Mouse (Mus musculus) heart, embryonic 12.5 days (tissue): ENCODE data around the gene Shisal2b. TPM values are rescaled to one million over a fixed set of nuclear protein-coding genes. Genes with fewer than 3 reads are reported as not detected.

ENCODE experiments used
- ATAC-seq: fragments of 200-750 bp; cut with Nextera tagmentation; 2 replicates; pipeline ENCODE4 v1.8.0; 2017; ENCODE audit warnings: moderate TSS enrichment, moderate library complexity; ENCODE audit not compliant: insufficient number of reproducible peaks, low FRiP score
- H3K27ac ChIP-seq: fragments of 300-500 bp; sonication (generic); 2 replicates; pipeline ENCODE4 v1.5.1; 2016; ENCODE audit warnings: mild to moderate bottlenecking, moderate library complexity; ENCODE audit not compliant: poor library complexity, severe bottlenecking
- H3K27me3 ChIP-seq: fragments of 300-500 bp; sonication (generic); replicated peaks from 2 replicates; pipeline ENCODE4 v1.6.1; 2016; ENCODE audit warnings: mild to moderate bottlenecking, moderate library complexity
- H3K36me3 ChIP-seq: fragments of 300-500 bp; sonication (generic); 2 replicates; pipeline ENCODE4 v1.6.1; 2016; ENCODE audit warnings: mild to moderate bottlenecking, moderate library complexity
- H3K4me1 ChIP-seq: fragments of 300-500 bp; sonication (generic); replicated peaks from 2 replicates; pipeline ENCODE4 v1.6.1; 2016; ENCODE audit warnings: mild to moderate bottlenecking
- H3K4me2 ChIP-seq: fragments of 300-500 bp; sonication (generic); 2 replicates; pipeline ENCODE4 v1.6.1; 2016; ENCODE audit warnings: mild to moderate bottlenecking, moderate library complexity
- H3K4me3 ChIP-seq: fragments of 300-500 bp; sonication (generic); 2 replicates; pipeline ENCODE4 v1.5.1; 2016; ENCODE audit warnings: mild to moderate bottlenecking
- H3K9ac ChIP-seq: fragments of 300-500 bp; sonication (generic); 2 replicates; pipeline ENCODE4 v1.6.1; 2016; ENCODE audit warnings: mild to moderate bottlenecking, moderate library complexity
- H3K9me3 ChIP-seq: fragments of 300-500 bp; sonication (generic); replicated peaks from 2 replicates; pipeline ENCODE4 v1.6.1; 2016; ENCODE audit warnings: mild to moderate bottlenecking, moderate library complexity
- WGBS: fragments of 180-500 bp; shearing (Covaris S2); methylation state at CpG from one replicate; pipeline ENCODE4 v1.1.7; 2016; 5-methylcytosine and 5-hydroxymethylcytosine counted together
- polyA plus RNA-seq: library from polyadenylated mRNA; unstranded; fragments of >200 nt; fragmentation: Nextera tagmentation; extraction: Ambion mirVana; gene quantifications from 2 replicates; pipeline ENCODE4 v1.2.1, GENCODE M21; 2016

Shisal2b gene
- polyA plus RNA-seq, 1 experiment from 2014 or later: 0.13 TPM

GRCm38 (mm10) chr13:104816270-104816634 lies 47.4 kb downstream of the Shisal2b start:
- H3K27ac ChIP-seq: peak overlapping the region; percentile 50; the same call in 1 of the 2 replicates
- H3K4me3 ChIP-seq: peak overlapping the region; percentile 82
- 8% methylated on average over 8 of the region's 8 CpGs for whole genome bisulfite sequencing
- H3K36me3 ChIP-seq: peaks cover 10% of the 10 kb centered on the region; the same call in 1 of the 2 replicates
- peak overlapping the region; percentile 77 for H3K4me2 ChIP-seq
- H3K9me3 ChIP-seq: no peaks in the 10 kb centered on the region
- no peak for ATAC-seq
- H3K9ac ChIP-seq: peak overlapping the region; percentile 80
- H3K4me1 ChIP-seq: peaks cover 11% of the 10 kb centered on the region
- no peaks in the 10 kb centered on the region for H3K27me3 ChIP-seq

- Histone ChIP-seq H3K9me3 (no peaks in the 10 kb centered on the region), H3K4me2 (no peak overlapping the region), H3K27me3 (no peaks in the 10 kb centered on the region), H3K27ac (no peak overlapping the region), H3K4me1 (no peaks in the 10 kb centered on the region), H3K9ac (no peak overlapping the region), H3K4me3 (no peak overlapping the region), H3K36me3 (peaks cover 32% of the 10 kb centered on the region)
- no peak for ATAC-seq
- WGBS: 59% methylated on average over 3 of the region's 3 CpGs
Measured at GRCm38 (mm10) chr13:104805681-104806080, 58.0 kb downstream of the Shisal2b start.

- Histone ChIP-seq H3K9me3 (no peaks in the 10 kb centered on the region), H3K27me3 (no peaks in the 10 kb centered on the region), H3K27ac (no peak overlapping the region), H3K4me2 (no peak overlapping the region), H3K9ac (no peak overlapping the region), H3K36me3 (peaks cover 23% of the 10 kb centered on the region), H3K4me3 (no peak overlapping the region), H3K4me1 (no peaks in the 10 kb centered on the region)
- ATAC-seq: no peak
- 79% methylated on average over 7 of the region's 7 CpGs for WGBS
Measured at GRCm38 (mm10) chr13:104799566-104800182, 64.0 kb downstream of the Shisal2b start.

GRCm38 (mm10) chr13:104799067-104799466 lies 64.6 kb downstream of the Shisal2b start:
- Histone ChIP-seq H3K9me3 (no peaks in the 10 kb centered on the region), H3K27ac (no peak overlapping the region), H3K4me3 (no peak overlapping the region), H3K27me3 (no peaks in the 10 kb centered on the region), H3K36me3 (peaks cover 23% of the 10 kb centered on the region), H3K4me1 (no peaks in the 10 kb centered on the region), H3K4me2 (no peak overlapping the region), H3K9ac (no peak overlapping the region)
- no peak for ATAC-seq
- whole genome bisulfite sequencing: 90% methylated on average over 8 of the region's 8 CpGs

Other genes with a start within 250 kb of the Shisal2b start
- 17.6 and 20.0 TPM in 2 replicates for gene Srek1ip1, start 71.4 kb downstream of the Shisal2b start, polyA plus RNA-seq
- 22.3 and 23.8 TPM in 2 replicates for gene Cwc27, start 46.8 kb downstream of the Shisal2b start, polyA plus RNA-seq
- 3.5 and 3.6 TPM in 2 replicates for gene Rgs7bp, start 191.0 kb upstream of the Shisal2b start, polyA plus RNA-seq
- not detected in 2 replicates for gene 4933425L06Rik, start 218.2 kb upstream of the Shisal2b start, polyA plus RNA-seq